Mouse (Mus musculus) splenic B cell, adult 2 months (primary cell): ENCODE results near the gene Dis3l2.
A peak's percentile ranks its signal among the peaks of the same experiment; 100 is the strongest.

Source experiments
- DNase-seq: peaks from one replicate; pipeline ENCODE4 v3.0.0-alpha.2; 2011; ENCODE audit warnings: low read depth, low spot score
- H3K27me3 ChIP-seq: 2 replicates; pipeline ENCODE4 v1.6.1; 2012; ENCODE audit warnings: mild to moderate bottlenecking, low read length, moderate library complexity, mixed read lengths; ENCODE audit not compliant: control insufficient read depth, poor library complexity, insufficient read depth, severe bottlenecking
- H3K36me3 ChIP-seq: 2 replicates; pipeline ENCODE4 v1.6.1; 2012; ENCODE audit warnings: mild to moderate bottlenecking, low read length, moderate library complexity, mixed read lengths; ENCODE audit not compliant: control insufficient read depth, poor library complexity, insufficient read depth, severe bottlenecking

Dis3l2 gene

GRCm38 (mm10) chr1:87086196-87086595, 382.6 kb downstream of the Dis3l2 start:
- DNase-seq: no peak
- H3K27me3 ChIP-seq: no peaks in the 10 kb centered on the region
- H3K36me3 ChIP-seq: no peaks in the 10 kb centered on the region

DNA sequence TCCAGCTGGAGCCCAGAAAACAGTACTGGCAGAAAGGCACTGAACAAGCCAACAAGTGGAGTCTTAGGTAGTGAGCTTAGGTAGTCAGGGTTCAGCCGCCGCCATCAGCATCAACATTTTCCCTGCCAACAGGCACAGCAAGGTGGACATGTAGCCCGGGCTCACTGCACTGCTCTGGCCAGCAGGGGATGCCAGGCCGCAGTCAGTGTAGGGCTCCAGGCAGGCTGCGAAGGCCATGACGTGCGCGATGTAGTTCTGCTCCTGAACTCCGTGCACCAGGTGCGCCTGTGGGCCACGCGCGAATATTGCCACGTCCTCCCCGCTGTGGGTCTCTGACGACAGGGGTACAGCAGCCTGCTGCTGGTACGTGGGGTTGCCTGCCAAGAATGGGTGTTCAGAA, 383.4 kb downstream of the Dis3l2 start:
- no peak for DNase-seq
- H3K27me3 ChIP-seq: no peaks in the 10 kb centered on the region
- no peaks in the 10 kb centered on the region for H3K36me3 ChIP-seq

DNA sequence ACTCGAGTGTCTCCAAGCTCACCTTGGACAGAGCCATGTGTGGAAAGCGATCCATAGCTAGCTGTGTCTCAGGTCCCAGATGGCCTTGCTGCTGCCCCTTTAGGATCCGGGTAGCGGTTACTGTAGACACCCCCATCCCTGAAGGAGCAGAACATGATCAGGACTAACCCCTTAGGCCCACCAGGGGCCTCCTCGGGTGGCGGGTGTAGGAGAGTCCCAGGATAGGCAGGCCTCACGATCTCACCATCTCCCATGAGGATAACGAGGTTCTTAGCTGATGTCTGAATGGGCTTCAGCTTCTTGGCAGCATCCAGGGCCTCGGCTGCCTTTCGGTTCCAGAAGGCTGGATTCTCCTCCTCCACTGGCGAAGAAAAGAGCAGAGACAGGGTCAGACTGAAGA, 385.6 kb downstream of the Dis3l2 start:
- Histone ChIP-seq H3K36me3 (no peaks in the 10 kb centered on the region), H3K27me3 (no peaks in the 10 kb centered on the region)
- no peak for DNase-seq

GRCm38 (mm10) chr1:87089828-87090227, 386.2 kb downstream of the Dis3l2 start, which contains the start of gene Alppl2:
Alppl2 (minus strand) TSS chr1:87089928.
- H3K27me3 ChIP-seq: no peaks in the 10 kb centered on the region
- H3K36me3 ChIP-seq: no peaks in the 10 kb centered on the region
- no peak for DNase-seq

GRCm38 (mm10) chr1:87095642-87096041, 392.0 kb downstream of the Dis3l2 start:
- DNase-seq: no peak
- Histone ChIP-seq H3K27me3 (no peaks in the 10 kb centered on the region), H3K36me3 (no peaks in the 10 kb centered on the region)

DNA sequence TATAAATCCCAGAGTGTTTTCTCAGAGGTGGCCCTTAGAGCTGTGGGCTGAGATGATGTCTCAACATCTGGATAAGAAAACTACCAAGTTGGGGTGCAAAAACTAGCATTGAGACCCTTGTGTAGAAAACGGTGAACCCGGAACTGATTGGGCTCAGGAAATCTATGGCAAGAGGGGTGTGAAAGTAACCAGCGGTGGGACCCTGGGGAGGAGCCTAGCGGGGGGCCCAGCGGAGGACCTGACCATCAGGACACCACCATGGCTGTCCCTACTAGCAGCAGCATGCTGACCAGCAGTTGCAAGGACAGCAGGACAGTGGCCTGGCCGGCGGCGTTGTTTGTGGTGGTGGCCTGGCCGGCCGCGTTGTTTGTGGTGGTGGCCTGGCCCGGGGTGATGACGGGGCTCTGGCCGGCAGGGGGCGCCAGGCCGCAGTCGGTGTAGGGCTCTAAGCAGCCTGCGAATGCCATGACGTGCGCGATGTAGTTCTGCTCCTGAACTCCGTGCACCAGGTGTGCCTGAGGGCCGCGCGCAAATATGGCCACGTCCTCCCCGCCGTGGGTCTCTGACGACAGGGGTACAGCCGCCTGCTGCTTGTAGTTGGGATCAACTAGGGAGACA, 394.9 kb downstream of the Dis3l2 start:
- Histone ChIP-seq H3K36me3 (no peaks in the 10 kb centered on the region), H3K27me3 (no peaks in the 10 kb centered on the region)
- peak; percentile 51 for DNase-seq
